Mouse (Mus musculus) lung, postnatal 0 days (tissue): ENCODE results near the gene Avp. TPM values are rescaled to one million over a fixed set of nuclear protein-coding genes. Genes with fewer than 3 reads are reported as not detected.
A peak's percentile ranks its signal among the peaks of the same experiment; 100 is the strongest.

Source experiments
- ATAC-seq: fragments of 200-750 bp; cut with Nextera tagmentation; 2 replicates; pipeline ENCODE4 v1.8.0; 2017; ENCODE audit warnings: moderate library complexity
- DNase-seq: peaks from one replicate; pipeline ENCODE4 v3.0.0-alpha.2; 2016; ENCODE audit warnings: low spot score
- H3K27ac ChIP-seq: fragments of 300-500 bp; sonication (generic); 2 replicates; pipeline ENCODE4 v1.5.1; 2014; ENCODE audit warnings: antibody characterized with exemption, mild to moderate bottlenecking, low read length, mixed read lengths
- H3K27me3 ChIP-seq: fragments of 300-500 bp; sonication (generic); replicated peaks from 2 replicates; pipeline ENCODE4 v1.6.1; 2014; ENCODE audit warnings: low read length, mixed read lengths; ENCODE audit not compliant: insufficient read depth
- H3K36me3 ChIP-seq: fragments of 300-500 bp; sonication (generic); 2 replicates; pipeline ENCODE4 v1.6.1; 2014; ENCODE audit warnings: low read length, mixed read lengths; ENCODE audit not compliant: insufficient read depth
- H3K4me1 ChIP-seq: fragments of 300-500 bp; sonication (generic); 2 replicates; pipeline ENCODE4 v1.6.1; 2014; ENCODE audit warnings: antibody characterized with exemption, low read depth, low read length, mixed read lengths; ENCODE audit not compliant: insufficient read depth
- H3K4me2 ChIP-seq: fragments of 300-500 bp; sonication (generic); replicated peaks from 2 replicates; pipeline ENCODE4 v1.6.1; 2014; ENCODE audit warnings: low read depth, mild to moderate bottlenecking, low read length, moderate library complexity, mixed read lengths
- H3K4me3 ChIP-seq: fragments of 300-500 bp; sonication (generic); 2 replicates; pipeline ENCODE4 v1.5.1; 2014; ENCODE audit warnings: low read depth, low read length
- H3K9ac ChIP-seq: fragments of 300-500 bp; sonication (generic); replicated peaks from 2 replicates; pipeline ENCODE4 v1.6.1; 2014; ENCODE audit warnings: low read depth, mild to moderate bottlenecking
- H3K9me3 ChIP-seq: fragments of 300-500 bp; sonication (generic); 2 replicates; pipeline ENCODE4 v1.6.1; 2016; ENCODE audit warnings: low read length, mixed read lengths
- CTCF ChIP-seq: IDR thresholded peaks from 2 replicates; pipeline ENCODE4 v1.5.1; 2016; ENCODE audit warnings: antibody characterized with exemption, mild to moderate bottlenecking
- EP300 ChIP-seq: IDR thresholded peaks from 2 replicates; pipeline ENCODE4 v1.6.1; 2016; ENCODE audit warnings: antibody characterized with exemption, mild to moderate bottlenecking, control low read depth
- WGBS: fragments of 180-500 bp; shearing (Covaris S2); extraction: QIAGEN DNeasy Blood & Tissue Kit; methylation state at CpG from one replicate; pipeline ENCODE4 v1.1.7; 2014; 5-methylcytosine and 5-hydroxymethylcytosine counted together
- polyA plus RNA-seq: library from polyadenylated mRNA; unstranded; fragments of >200 nt; fragmentation: Nextera tagmentation; extraction: Ambion mirVana; gene quantifications from 2 replicates; pipeline ENCODE4 v1.2.1, GENCODE M21; 2015

Avp gene
- polyA plus RNA-seq, 1 experiment from 2014 or later = not detected

DNA sequence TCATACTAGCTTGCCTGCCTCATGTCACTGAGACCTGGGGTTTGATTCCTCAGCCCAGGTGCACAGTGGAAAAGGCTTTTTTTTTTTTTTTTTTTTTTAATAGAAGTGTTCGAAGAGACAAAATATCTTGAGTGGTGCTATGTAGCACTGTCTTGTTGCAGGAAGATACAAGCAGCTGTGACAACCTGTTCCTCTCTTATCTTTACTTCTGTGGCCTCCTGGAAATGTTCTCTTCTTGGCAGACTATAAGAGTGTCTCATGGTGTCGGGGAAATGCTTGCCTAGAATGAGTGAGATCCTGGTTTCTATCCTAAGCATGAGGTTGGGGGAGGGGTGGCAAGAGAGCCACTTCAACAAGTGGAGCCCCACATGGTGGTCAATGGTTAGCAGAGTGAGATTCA, 6.0 kb upstream of the Avp start:
- Histone ChIP-seq H3K9ac (no peak overlapping the region), H3K4me3 (no peak overlapping the region), H3K4me1 (0 out of 2 replicates have a peak, but pooled peaks cover 7% of the 10 kb centered on the region), H3K27ac (no peak overlapping the region), H3K9me3 (no peaks in the 10 kb centered on the region), H3K4me2 (no peak overlapping the region), H3K27me3 (no peaks in the 10 kb centered on the region), H3K36me3 (no peaks in the 10 kb centered on the region; the same call in 1 of the 2 replicates)
- ATAC-seq = no peak
- 55% methylated on average over 2 of the region's 2 CpGs for WGBS
- no peak for DNase-seq
- TF ChIP-seq EP300 (no peak), CTCF (no peak)

- Histone ChIP-seq H3K9ac (no peak overlapping the region), H3K4me3 (no peak overlapping the region), H3K27ac (no peak overlapping the region), H3K4me2 (no peak overlapping the region), H3K27me3 (peaks cover 11% of the 10 kb centered on the region), H3K4me1 (0 out of 2 replicates have a peak, but pooled peaks cover 7% of the 10 kb centered on the region), H3K36me3 (no peaks in the 10 kb centered on the region; the same call in 1 of the 2 replicates), H3K9me3 (no peaks in the 10 kb centered on the region)
- DNase-seq = no peak
- WGBS = 77% methylated on average over 6 of the region's 6 CpGs
- TF ChIP-seq CTCF (no peak), EP300 (no peak)
- ATAC-seq = no peak
Observed at GRCm38 (mm10) chr2:130586016-130586415, 3.7 kb upstream of the Avp start.

DNA sequence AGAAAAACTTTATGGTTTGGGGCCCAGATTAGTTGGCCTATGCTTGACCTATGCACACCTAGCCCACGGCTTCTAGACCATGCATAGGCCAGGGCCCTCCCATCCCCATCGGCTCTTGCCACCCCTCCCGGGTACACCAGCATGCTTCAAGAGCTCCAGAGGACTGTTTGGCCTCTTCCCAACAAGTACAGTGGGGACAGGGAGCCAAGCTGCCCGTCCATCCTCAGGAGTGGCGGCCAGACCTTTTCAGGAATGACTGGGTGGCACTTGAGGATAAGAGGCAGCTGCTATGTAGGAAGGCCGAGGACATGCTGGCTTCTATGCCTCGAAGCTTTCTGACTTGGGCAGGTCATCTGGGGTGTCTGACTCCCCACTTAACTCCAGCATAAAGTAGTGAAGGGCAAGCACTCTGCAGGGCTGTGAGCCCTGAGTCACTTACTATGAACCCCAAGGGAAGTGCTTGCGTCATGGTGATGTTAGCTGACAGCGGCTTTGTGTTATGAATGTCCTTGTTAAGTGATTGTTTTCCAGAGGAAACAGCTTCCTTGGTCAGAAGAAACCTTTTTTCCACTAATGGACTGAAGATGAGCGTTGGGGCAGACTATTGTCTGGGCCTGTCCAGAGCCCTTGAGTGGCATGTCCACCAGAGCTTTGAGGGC, 1.7 kb upstream of the Avp start:
- WGBS = 40% methylated on average over 10 of the region's 10 CpGs
- TF ChIP-seq CTCF (no peak), EP300 (no peak)

DNA sequence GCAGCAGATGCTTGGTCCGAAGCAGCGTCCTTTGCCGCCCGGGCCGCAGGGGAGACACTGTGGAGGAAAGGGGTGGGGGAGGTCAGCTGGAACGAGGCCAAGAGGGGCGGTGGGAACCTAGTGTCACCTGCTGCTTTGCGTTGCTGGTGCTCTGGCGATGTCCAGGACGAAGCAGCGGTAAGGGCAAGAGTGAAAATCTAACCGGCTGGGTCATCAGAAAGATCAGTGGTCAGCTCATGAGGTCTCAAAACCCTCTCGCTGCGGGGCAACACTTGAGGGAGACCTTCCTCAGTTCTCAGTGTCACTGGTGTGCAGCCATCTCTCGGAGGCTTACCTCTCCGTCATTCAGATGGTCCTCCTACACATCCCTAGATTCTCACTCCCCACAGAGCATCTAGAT, 1.2 kb downstream of the Avp start:
- H3K9me3 ChIP-seq = no peaks in the 10 kb centered on the region
- TF ChIP-seq EP300 = no peak
- no peak for TF ChIP-seq CTCF
- no peak overlapping the region for H3K27ac ChIP-seq
- peak overlapping the region; percentile 19; the same call in 1 of the 2 replicates for H3K4me3 ChIP-seq
- DNase-seq = no peak
- peaks cover 52% of the 10 kb centered on the region for H3K27me3 ChIP-seq
- H3K4me2 ChIP-seq = peak overlapping the region; percentile 43; the same call in 1 of the 2 replicates
- 8% methylated on average over 11 of the region's 16 CpGs for WGBS
- H3K4me1 ChIP-seq = peaks cover 9% of the 10 kb centered on the region; the same call in 1 of the 2 replicates
- H3K9ac ChIP-seq = no peak overlapping the region
- no peak for ATAC-seq
- no peaks in the 10 kb centered on the region for H3K36me3 ChIP-seq

More for the DNA sequence above, 1.7 kb upstream of the Avp start:
- Histone ChIP-seq H3K9me3 (no peaks in the 10 kb centered on the region), H3K9ac (no peak overlapping the region), H3K4me1 (0 out of 2 replicates have a peak, but pooled peaks cover 7% of the 10 kb centered on the region), H3K27me3 (peaks cover 31% of the 10 kb centered on the region), H3K27ac (no peak overlapping the region), H3K36me3 (no peaks in the 10 kb centered on the region), H3K4me2 (no peak overlapping the region), H3K4me3 (no peak overlapping the region)
- peak; percentile 66 for DNase-seq
- peak; percentile 82 for ATAC-seq

DNA sequence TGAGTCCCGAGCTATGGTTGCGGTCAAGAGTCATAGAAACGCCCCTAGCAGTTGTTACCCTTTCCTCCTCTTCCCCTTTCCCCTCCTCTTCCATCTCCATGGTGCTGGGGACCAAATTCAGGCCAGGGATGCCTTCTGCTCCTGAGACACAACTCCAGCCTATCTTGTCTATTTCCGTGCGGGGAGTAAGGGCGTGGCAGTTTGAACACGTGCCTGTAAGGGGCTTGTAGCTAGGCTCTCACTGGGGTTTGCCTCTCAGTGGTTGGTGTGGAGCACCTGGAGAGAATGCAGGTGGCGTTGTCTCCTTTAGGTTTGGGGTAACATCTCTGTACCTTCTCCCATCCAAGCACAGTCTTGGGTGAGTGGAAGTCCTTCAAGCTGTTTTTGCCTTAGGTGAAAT, 2.6 kb downstream of the Avp start:
- peaks cover 64% of the 10 kb centered on the region for H3K27me3 ChIP-seq
- H3K4me2 ChIP-seq = no peak overlapping the region
- H3K9ac ChIP-seq = no peak overlapping the region
- H3K4me3 ChIP-seq = no peak overlapping the region
- no peaks in the 10 kb centered on the region for H3K9me3 ChIP-seq
- 9% methylated on average over 8 of the region's 8 CpGs for WGBS
- DNase-seq = no peak
- no peak for TF ChIP-seq CTCF
- no peak for TF ChIP-seq EP300
- ATAC-seq = no peak
- peaks cover 9% of the 10 kb centered on the region; the same call in 1 of the 2 replicates for H3K4me1 ChIP-seq
- H3K27ac ChIP-seq = no peak overlapping the region
- no peaks in the 10 kb centered on the region for H3K36me3 ChIP-seq

DNA sequence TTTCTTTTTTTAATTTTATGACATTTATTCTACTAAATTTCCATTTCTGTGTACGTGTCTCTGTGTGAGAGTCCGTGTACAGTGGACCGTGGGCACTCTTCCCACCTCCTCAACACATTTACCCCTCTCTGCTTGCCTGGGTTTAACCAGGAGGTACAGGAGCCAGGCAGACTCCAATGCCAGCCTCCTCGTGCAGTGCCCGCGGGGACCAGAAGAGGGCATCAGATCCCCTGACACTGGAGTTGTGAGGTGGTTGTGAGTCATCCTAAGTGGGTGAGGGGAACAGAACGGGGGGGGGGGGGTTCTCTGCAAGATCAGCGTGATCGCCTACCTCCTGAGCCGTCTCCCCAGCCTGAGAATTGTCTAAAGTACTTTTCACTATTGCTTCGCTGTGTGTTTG, 4.2 kb downstream of the Avp start:
- peaks cover 2% of the 10 kb centered on the region; the same call in 1 of the 2 replicates for H3K4me1 ChIP-seq
- 14% methylated on average over 11 of the region's 11 CpGs for WGBS
- H3K9me3 ChIP-seq = no peaks in the 10 kb centered on the region
- peaks cover 68% of the 10 kb centered on the region for H3K27me3 ChIP-seq
- H3K9ac ChIP-seq = no peak overlapping the region
- TF ChIP-seq CTCF = peak; percentile 74
- no peak for TF ChIP-seq EP300
- ATAC-seq (peak; percentile 47; the same call in 1 of the 2 replicates), DNase-seq (peak; percentile 53)
- no peak overlapping the region for H3K4me3 ChIP-seq
- no peak overlapping the region for H3K4me2 ChIP-seq
- no peak overlapping the region for H3K27ac ChIP-seq
- no peaks in the 10 kb centered on the region for H3K36me3 ChIP-seq
